Comparison of ENCODE assay signal across 20 mouse cellular contexts in genomic region chr13:34298674-34299073, GRCm38 (mm10). TPM values are rescaled to one million over a fixed set of nuclear protein-coding genes. Genes with fewer than 3 reads are reported as not detected.
DNase-seq lines count a peak whose midpoint lies in the region; ATAC-seq and TF ChIP-seq lines count a peak whose summit lies in the region.
"Had no signal": no experiment of that assay in that cellular context is flagged by ENCODE, and none has a peak within 500 bp of the region (broad histone marks: within the 10 kb centered on the region; RNA-seq: fewer than 3 reads in every experiment).

No protein-coding gene starts in this region.

- intact Hi-C loops in heart, adult 2 months (cut with DNase I): no loop called here

- H3K4me2 ChIP-seq in liver, postnatal 0 days (ENCODE audit: low read depth, low read length): no peak overlapping the region
- H3K4me2 ChIP-seq in stomach, embryonic 16.5 days (ENCODE audit: low read depth, low read length): no peak overlapping the region
- H3K4me2 ChIP-seq: heart, embryonic 11.5 days; hindbrain, embryonic 15.5 days; intestine, embryonic 15.5 days; midbrain, embryonic 12.5 days; neural tube, embryonic 15.5 days had no signal

- H3K27ac ChIP-seq in heart, embryonic 10.5 days: no peak overlapping the region
- peak overlapping the region; percentile 18; the same call in 1 of the 2 replicates for H3K27ac ChIP-seq in liver, postnatal 0 days (ENCODE audit: low read depth)
- H3K27ac ChIP-seq in stomach, embryonic 16.5 days (ENCODE audit: low read length): peak overlapping the region; percentile 38; the same call in 1 of the 2 replicates
- H3K27ac ChIP-seq in heart, adult 2 months: no peak overlapping the region
- H3K27ac ChIP-seq: embryonic facial prominence, embryonic 10.5 days; forebrain, embryonic 10.5 days; hindbrain, embryonic 15.5 days; intestine, embryonic 15.5 days; midbrain, embryonic 12.5 days; neural tube, embryonic 15.5 days had no signal

- no peak for TF ChIP-seq CTCF in liver, postnatal 0 days (IDR thresholded peaks at IDR 0.05; ENCODE audit: low read depth)
- no peak for TF ChIP-seq CTCF in heart, adult 2 months (IDR thresholded peaks at IDR 0.05)

- H3K9me3 ChIP-seq in heart, embryonic 10.5 days: no peaks in the 10 kb centered on the region
- no peaks in the 10 kb centered on the region for H3K9me3 ChIP-seq in liver, postnatal 0 days (ENCODE audit: low read length)
- H3K9me3 ChIP-seq in stomach, embryonic 16.5 days (replicated peaks; ENCODE audit: control insufficient read depth, low read length): no peaks in the 10 kb centered on the region
- H3K9me3 ChIP-seq: embryonic facial prominence, embryonic 10.5 days; forebrain, embryonic 10.5 days; hindbrain, embryonic 15.5 days; intestine, embryonic 15.5 days; midbrain, embryonic 12.5 days; neural tube, embryonic 15.5 days had no signal

- no peaks in the 10 kb centered on the region for H3K79me2 ChIP-seq in heart, adult 2 months (replicated peaks; ENCODE audit: control insufficient read depth, insufficient read depth, low read length)

- no peak overlapping the region for H3K9ac ChIP-seq in liver, postnatal 0 days (replicated peaks)
- H3K9ac ChIP-seq in stomach, embryonic 16.5 days (ENCODE audit: low read length): no peak overlapping the region
- H3K9ac ChIP-seq in heart, adult 2 months (ENCODE audit: low read depth, low read length): no peak overlapping the region
- H3K9ac ChIP-seq: hindbrain, embryonic 15.5 days; intestine, embryonic 15.5 days; midbrain, embryonic 12.5 days; neural tube, embryonic 15.5 days had no signal

- TF ChIP-seq POLR2A in heart, adult 2 months (IDR thresholded peaks at IDR 0.05; ENCODE audit: insufficient read depth, low read depth, low read length): no peak

- H3K27me3 ChIP-seq in heart, embryonic 10.5 days (ENCODE audit: insufficient read depth, poor library complexity, severe bottlenecking): no peaks in the 10 kb centered on the region
- no peaks in the 10 kb centered on the region for H3K27me3 ChIP-seq in liver, postnatal 0 days (ENCODE audit: insufficient read depth, low read length)
- H3K27me3 ChIP-seq in stomach, embryonic 16.5 days (ENCODE audit: control insufficient read depth, insufficient read depth, low read length): no peaks in the 10 kb centered on the region
- no peaks in the 10 kb centered on the region for H3K27me3 ChIP-seq in heart, adult 2 months (ENCODE audit: control insufficient read depth, insufficient read depth, low read length)
- H3K27me3 ChIP-seq: hindbrain, embryonic 15.5 days; intestine, embryonic 15.5 days; midbrain, embryonic 12.5 days; neural tube, embryonic 15.5 days had no signal

- peak; percentile 59 for DNase-seq in heart, adult 11 months
- no peak for DNase-seq in heart, embryonic 10.5 days (ENCODE audit: low spot score)
- DNase-seq in liver, postnatal 0 days: no peak
- DNase-seq in lung, postnatal 10 days: peak; percentile 63
- no peak for DNase-seq in embryo, embryonic 11 days
- DNase-seq in heart, adult 2 months: no peak
- DNase-seq in cerebellum, adult 9-11 months: no peak
- DNase-seq: adrenal gland, postnatal 36 days; cerebellum, adult 9-10 months; kidney, postnatal 36 days; layer of hippocampus, postnatal 36 days; right cerebral cortex, adult 18-20 months had no signal

- TF ChIP-seq EP300 in liver, postnatal 0 days (IDR thresholded peaks at IDR 0.05; ENCODE audit: low read depth): no peak
- no peak for TF ChIP-seq EP300 in heart, adult 2 months (IDR thresholded peaks at IDR 0.05; ENCODE audit: insufficient read depth, low read depth, low read length)

- peaks cover 9% of the 10 kb centered on the region; the same call in 1 of the 2 replicates for H3K4me1 ChIP-seq in heart, embryonic 10.5 days
- peaks cover 36% of the 10 kb centered on the region for H3K4me1 ChIP-seq in liver, postnatal 0 days (ENCODE audit: insufficient read depth)
- peaks cover 4% of the 10 kb centered on the region; the same call in 1 of the 2 replicates for H3K4me1 ChIP-seq in stomach, embryonic 16.5 days (ENCODE audit: control insufficient read depth, insufficient read depth, low read length)
- H3K4me1 ChIP-seq in heart, adult 2 months (ENCODE audit: control insufficient read depth, insufficient read depth, low read length): no peaks in the 10 kb centered on the region
- H3K4me1 ChIP-seq: hindbrain, embryonic 15.5 days; intestine, embryonic 15.5 days; neural tube, embryonic 15.5 days had no signal

- WGBS in heart, embryonic 10.5 days: 93% methylated on average over 5 of the region's 5 CpGs
- 89% methylated on average over 5 of the region's 5 CpGs for WGBS in liver, postnatal 0 days (ENCODE audit: insufficient replicate concordance)
- WGBS in stomach, embryonic 16.5 days: 91% methylated on average over 5 of the region's 5 CpGs
- WGBS in heart, adult 2 months: 86% methylated on average over 5 of the region's 5 CpGs

- H3K36me3 ChIP-seq in heart, embryonic 10.5 days: peaks cover 20% of the 10 kb centered on the region; the same call in 1 of the 2 replicates
- peaks cover 39% of the 10 kb centered on the region for H3K36me3 ChIP-seq in liver, postnatal 0 days (replicated peaks; ENCODE audit: insufficient read depth, low read length)
- H3K36me3 ChIP-seq in stomach, embryonic 16.5 days (ENCODE audit: control insufficient read depth, insufficient read depth, low read length): no peaks in the 10 kb centered on the region
- no peaks in the 10 kb centered on the region for H3K36me3 ChIP-seq in heart, adult 2 months (ENCODE audit: control insufficient read depth, insufficient read depth, low read length)
- H3K36me3 ChIP-seq: intestine, embryonic 15.5 days had no signal

- no peak for ATAC-seq in liver, postnatal 0 days
- no peak for ATAC-seq in stomach, embryonic 16.5 days (ENCODE audit: insufficient read depth, low FRiP score)

- no peak overlapping the region for H3K4me3 ChIP-seq in heart, embryonic 10.5 days
- no peak overlapping the region for H3K4me3 ChIP-seq in liver, postnatal 0 days (ENCODE audit: low read depth, low read length)
- H3K4me3 ChIP-seq in stomach, embryonic 16.5 days (replicated peaks; ENCODE audit: low read length): no peak overlapping the region
- H3K4me3 ChIP-seq in heart, adult 2 months: no peak overlapping the region
- H3K4me3 ChIP-seq: embryonic facial prominence, embryonic 10.5 days; forebrain, embryonic 10.5 days; hindbrain, embryonic 15.5 days; intestine, embryonic 15.5 days; midbrain, embryonic 12.5 days; neural tube, embryonic 15.5 days had no signal

RNA-seq across cellular contexts. Expression of gene Slc22a23, which starts 46.3 kb away (rescaled TPM):
- 5.1 TPM in 2 replicates for polyA plus RNA-seq in heart, embryonic 10.5 days (2016; fragmentation: Nextera tagmentation; extraction: Ambion mirVana)
- polyA plus RNA-seq in liver, postnatal 0 days (2015; fragmentation: Nextera tagmentation; extraction: Ambion mirVana): 6.6 and 7.0 TPM in 2 replicates
- polyA plus RNA-seq in stomach, embryonic 16.5 days (2015; fragmentation: Nextera tagmentation; extraction: Ambion mirVana): 3.1 and 3.6 TPM in 2 replicates
- total RNA-seq in heart, adult 2 months (2021): 10 to 100 TPM; 11.1 to 14.2 TPM
- polyA plus RNA-seq in heart, adult 2 months (2012; rRNA removed): 12.1 and 12.2 TPM in 2 replicates

Comparison
In these comparisons a context has a peak if more than half of its experiments do, and no peak if none do; other contexts are left out.
1. DNase-seq: peak in heart, adult 11 months (single experiment) and lung, postnatal 10 days (single experiment); none in heart, embryonic 10.5 days (single experiment), liver, postnatal 0 days (single experiment), embryo, embryonic 11 days (single experiment), heart, adult 2 months (0 of 2) and cerebellum, adult 9-11 months (single experiment).
2. H3K27ac ChIP-seq: peak in liver, postnatal 0 days (single experiment) and stomach, embryonic 16.5 days (single experiment); none in heart, embryonic 10.5 days (single experiment) and heart, adult 2 months (single experiment).